Mouse (Mus musculus): Measurements from ENCODE around the gene Hist1h2bh. TPM values are rescaled to one million over a fixed set of nuclear protein-coding genes. Genes with fewer than 3 reads are reported as not detected.
"Not testable (repeated sequence)": the region's sequence is repeated elsewhere in the genome, so short reads cannot be mapped to it uniquely, and the experiment has no call there.

The Hist1h2bh gene
- polyA plus RNA-seq, 1 experiment = 1.7 TPM

GRCm38 (mm10) chr13:23576906-23577639 lies 33.9 kb upstream of the Hist1h2bh start:
- H3K4me1 ChIP-seq (ENCODE audit: control insufficient read depth, insufficient read depth, insufficient read length, low read length) = 0 out of 2 replicates have a peak, but pooled peaks cover 2% of the 10 kb centered on the region
- H3K4me3 ChIP-seq (ENCODE audit: insufficient read depth, low read depth, low read length) = no peak overlapping the region
- no peak overlapping the region for H3K27ac ChIP-seq (replicated peaks; ENCODE audit: low read depth, low read length)

DNA sequence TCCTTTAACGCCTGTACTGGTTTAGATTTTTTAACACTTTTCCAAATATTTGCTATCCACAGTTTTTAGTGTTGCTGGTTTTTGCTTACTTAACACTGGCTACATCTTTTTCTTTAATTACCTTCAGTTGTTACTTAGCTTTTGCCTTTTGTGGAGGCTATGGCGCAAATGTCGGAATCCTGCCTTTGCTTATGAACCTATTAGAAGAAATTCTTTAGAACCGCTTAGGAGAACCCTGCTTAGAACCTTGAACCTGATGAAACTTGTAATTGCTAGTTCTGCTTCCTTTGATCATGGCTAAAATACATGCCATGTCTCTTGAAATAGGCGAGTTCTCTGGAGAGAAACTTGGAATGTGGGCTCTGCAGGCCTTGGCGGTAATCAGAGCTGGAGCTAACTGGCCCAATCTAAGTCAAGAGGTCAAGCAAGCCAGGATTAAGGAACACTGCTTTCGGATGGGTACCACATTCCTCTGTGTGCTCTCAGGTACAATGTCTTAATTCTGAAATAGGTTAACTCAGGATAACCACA lies 33.2 kb upstream of the Hist1h2bh start:
- 0 out of 2 replicates have a peak, but pooled peaks cover 2% of the 10 kb centered on the region for H3K4me1 ChIP-seq (ENCODE audit: control insufficient read depth, insufficient read depth, insufficient read length, low read length)
- no peak overlapping the region for H3K27ac ChIP-seq (replicated peaks; ENCODE audit: low read depth, low read length)
- 0 out of 2 replicates have a peak overlapping the region, but pooled peaks have one; percentile 6 for H3K4me3 ChIP-seq (ENCODE audit: insufficient read depth, low read depth, low read length)

GRCm38 (mm10) chr13:23575864-23576313 lies 32.7 kb upstream of the Hist1h2bh start:
- H3K4me3 ChIP-seq (ENCODE audit: insufficient read depth, low read depth, low read length) = peak overlapping the region; percentile 59
- not testable (repeated sequence) for H3K4me1 ChIP-seq (ENCODE audit: control insufficient read depth, insufficient read depth, insufficient read length, low read length); H3K27ac ChIP-seq (replicated peaks; ENCODE audit: low read depth, low read length)

DNA sequence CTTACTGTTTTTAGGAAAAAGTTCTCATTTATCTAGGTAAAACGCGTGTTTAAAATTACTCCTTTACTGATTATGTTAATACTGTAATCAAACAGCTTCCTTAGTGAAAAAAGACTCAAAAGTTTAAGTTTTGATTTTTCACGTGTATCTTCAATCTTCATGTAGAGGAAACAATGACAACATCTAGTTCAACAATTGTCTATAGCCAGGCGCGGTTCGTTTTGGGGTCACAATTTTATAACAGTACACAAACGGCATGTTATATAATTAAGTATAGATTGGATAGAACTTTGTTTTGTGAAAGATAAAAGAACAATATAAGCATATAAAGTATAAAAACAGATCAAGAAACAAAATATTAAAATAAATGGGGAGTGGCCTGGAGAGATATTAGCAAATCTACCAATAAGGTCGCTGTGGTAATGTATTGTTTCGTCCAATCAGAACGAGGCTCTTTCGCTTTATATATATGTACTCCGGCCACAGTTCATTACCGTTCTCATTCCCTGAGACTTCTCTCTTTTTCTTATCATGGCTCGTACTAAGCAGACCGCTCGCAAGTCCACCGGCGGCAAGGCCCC lies 32.2 kb upstream of the Hist1h2bh start, which contains the start of gene Hist1h3d:
TSS of gene Hist1h3d (plus strand) at position 493 of the 581 bp plus-strand sequence.
- peak within 1 kb of the TSS; percentile 59 for H3K4me3 ChIP-seq (ENCODE audit: insufficient read depth, low read depth, low read length)
- no peak within 1 kb of the TSS for H3K27ac ChIP-seq (replicated peaks; ENCODE audit: low read depth, low read length)
- 0 out of 2 replicates have a peak, but pooled peaks cover 2% of the 10 kb centered on the region for H3K4me1 ChIP-seq (ENCODE audit: control insufficient read depth, insufficient read depth, insufficient read length, low read length)

DNA sequence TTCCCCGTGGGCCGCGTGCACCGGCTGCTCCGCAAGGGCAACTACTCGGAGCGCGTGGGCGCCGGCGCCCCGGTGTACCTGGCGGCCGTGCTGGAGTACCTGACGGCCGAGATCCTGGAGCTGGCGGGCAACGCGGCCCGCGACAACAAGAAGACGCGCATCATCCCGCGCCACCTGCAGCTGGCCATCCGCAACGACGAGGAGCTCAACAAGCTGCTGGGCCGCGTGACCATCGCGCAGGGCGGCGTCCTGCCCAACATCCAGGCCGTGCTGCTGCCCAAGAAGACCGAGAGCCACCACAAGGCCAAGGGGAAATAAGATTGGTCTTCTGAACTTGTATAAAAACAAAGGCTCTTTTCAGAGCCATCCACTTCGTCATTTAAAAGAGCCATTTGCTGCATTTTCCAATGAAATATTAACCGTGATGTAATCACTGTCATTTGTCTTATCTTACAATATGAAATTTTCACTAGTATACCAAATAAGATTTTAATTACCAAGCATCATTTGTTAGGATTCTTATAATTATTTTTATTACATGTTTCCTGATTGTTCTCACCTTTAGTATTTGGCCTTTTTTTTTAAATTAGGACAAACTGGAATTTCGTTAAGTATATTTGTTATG lies 31.5 kb upstream of the Hist1h2bh start:
- not testable (repeated sequence) for H3K27ac ChIP-seq (replicated peaks; ENCODE audit: low read depth, low read length); H3K4me1 ChIP-seq (ENCODE audit: control insufficient read depth, insufficient read depth, insufficient read length, low read length)
- H3K4me3 ChIP-seq (ENCODE audit: insufficient read depth, low read depth, low read length) = peak overlapping the region; percentile 28

- Histone ChIP-seq H3K4me3 (ENCODE audit: insufficient read depth, low read depth, low read length) (peak within 1 kb of the TSS; percentile 49), H3K27ac (replicated peaks; ENCODE audit: low read depth, low read length) (peak within 1 kb of the TSS; percentile 42; the same call in 1 of the 2 replicates)
- not testable (repeated sequence) for H3K4me1 ChIP-seq (ENCODE audit: control insufficient read depth, insufficient read depth, insufficient read length, low read length)
These were observed 30.8 kb upstream of the Hist1h2bh start, which contains the start of the genes Hist1h2bf and Hist1h2ad for GRCm38 (mm10) chr13:23573898-23574524. Hist1h2bf (minus strand) TSS chr13:23574196. Hist1h2ad (plus strand) TSS chr13:23574381.

GRCm38 (mm10) chr13:23573034-23573897 lies 30.1 kb upstream of the Hist1h2bh start:
- H3K4me3 ChIP-seq (ENCODE audit: insufficient read depth, low read depth, low read length) = peak overlapping the region; percentile 49
- not testable (repeated sequence) for H3K27ac ChIP-seq (replicated peaks; ENCODE audit: low read depth, low read length); H3K4me1 ChIP-seq (ENCODE audit: control insufficient read depth, insufficient read depth, insufficient read length, low read length)

- H3K4me3 ChIP-seq (ENCODE audit: insufficient read depth, low read depth, low read length) = no peak overlapping the region
- no peak overlapping the region for H3K27ac ChIP-seq (replicated peaks; ENCODE audit: low read depth, low read length)
- H3K4me1 ChIP-seq (ENCODE audit: control insufficient read depth, insufficient read depth, insufficient read length, low read length) = 0 out of 2 replicates have a peak, but pooled peaks cover 2% of the 10 kb centered on the region
These were observed 29.2 kb upstream of the Hist1h2bh start for GRCm38 (mm10) chr13:23572218-23573033.

- Histone ChIP-seq H3K4me3 (ENCODE audit: insufficient read depth, low read depth, low read length) (peak overlapping the region; percentile 59), H3K27ac (replicated peaks; ENCODE audit: low read depth, low read length) (0 out of 2 replicates have a peak overlapping the region, but pooled peaks have one; percentile 74)
- H3K4me1 ChIP-seq (ENCODE audit: control insufficient read depth, insufficient read depth, insufficient read length, low read length) = not testable (repeated sequence)
These were observed 28.5 kb upstream of the Hist1h2bh start for GRCm38 (mm10) chr13:23571504-23572217.

DNA sequence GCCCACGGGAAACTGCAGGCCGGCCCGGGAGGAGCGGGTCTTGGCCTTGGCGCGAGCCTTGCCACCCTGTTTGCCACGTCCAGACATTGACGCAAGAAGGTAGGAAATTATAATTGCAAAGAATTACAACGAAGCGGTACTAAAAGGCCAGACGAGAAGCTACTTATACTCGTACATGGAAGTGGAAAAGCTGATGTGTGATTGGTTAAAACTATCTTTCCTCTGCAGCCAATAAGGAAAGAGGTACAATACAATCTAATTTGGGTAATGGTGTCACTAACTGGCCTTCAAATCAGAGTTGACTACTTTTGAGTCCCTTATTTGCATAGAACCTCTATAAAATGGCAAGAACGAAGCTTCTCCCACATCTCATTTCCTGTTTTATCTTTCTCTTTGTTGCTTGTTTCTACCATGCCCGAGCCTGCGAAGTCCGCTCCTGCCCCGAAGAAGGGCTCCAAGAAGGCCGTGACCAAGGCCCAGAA lies 27.9 kb upstream of the Hist1h2bh start, which contains the start of the genes Hist1h2ae and Hist1h2bg:
TSS of gene Hist1h2ae (minus strand) at position 199 of the 482 bp plus-strand sequence.
TSS of gene Hist1h2bg (plus strand) at position 375 of the 482 bp plus-strand sequence.
- H3K4me3 ChIP-seq (ENCODE audit: insufficient read depth, low read depth, low read length) = peak within 1 kb of the TSS; percentile 61
- 0 out of 2 replicates have a peak, but pooled peaks cover 2% of the 10 kb centered on the region for H3K4me1 ChIP-seq (ENCODE audit: control insufficient read depth, insufficient read depth, insufficient read length, low read length)
- H3K27ac ChIP-seq (replicated peaks; ENCODE audit: low read depth, low read length) = peak within 1 kb of the TSS; percentile 74; the same call in 1 of the 2 replicates

DNA sequence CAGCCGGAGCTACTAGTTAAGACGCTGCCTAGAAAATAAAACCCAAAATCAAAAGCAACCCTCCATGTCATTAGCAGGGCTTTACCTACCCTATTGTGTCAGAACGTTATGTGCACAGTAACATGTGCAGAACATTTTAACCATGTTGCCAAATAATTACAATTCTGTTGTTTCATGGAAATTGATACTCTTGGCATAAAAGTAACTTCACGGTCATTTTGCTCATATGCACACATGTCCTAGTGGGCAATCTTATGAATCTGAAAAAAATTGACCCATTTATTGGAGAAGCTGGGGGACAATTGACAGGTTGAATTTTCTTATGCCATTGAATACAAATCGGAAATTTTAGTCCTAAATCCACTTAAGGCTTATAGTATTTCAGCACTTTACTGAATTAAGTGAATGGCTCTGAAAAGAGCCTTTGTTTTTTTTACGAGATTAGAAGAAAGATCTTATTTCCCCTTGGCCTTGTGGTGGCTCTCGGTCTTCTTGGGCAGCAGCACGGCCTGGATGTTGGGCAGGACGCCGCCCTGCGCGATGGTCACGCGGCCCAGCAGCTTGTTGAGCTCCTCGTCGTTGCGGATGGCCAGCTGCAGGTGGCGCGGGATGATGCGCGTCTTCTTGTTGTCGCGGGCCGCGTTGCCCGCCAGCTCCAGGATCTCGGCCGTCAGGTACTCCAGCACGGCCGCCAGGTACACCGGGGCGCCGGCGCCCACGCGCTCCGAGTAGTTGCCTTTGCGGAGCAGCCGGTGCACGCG lies 27.2 kb upstream of the Hist1h2bh start:
- not testable (repeated sequence) for H3K4me1 ChIP-seq (ENCODE audit: control insufficient read depth, insufficient read depth, insufficient read length, low read length)
- H3K4me3 ChIP-seq (ENCODE audit: insufficient read depth, low read depth, low read length) = peak overlapping the region; percentile 61
- H3K27ac ChIP-seq (replicated peaks; ENCODE audit: low read depth, low read length) = peak overlapping the region; percentile 46; the same call in 1 of the 2 replicates

GRCm38 (mm10) chr13:23564482-23564881 lies 21.3 kb upstream of the Hist1h2bh start:
- no peak overlapping the region for H3K27ac ChIP-seq (replicated peaks; ENCODE audit: low read depth, low read length)
- no peak overlapping the region for H3K4me3 ChIP-seq (ENCODE audit: insufficient read depth, low read depth, low read length)
- no peaks in the 10 kb centered on the region for H3K4me1 ChIP-seq (ENCODE audit: control insufficient read depth, insufficient read depth, insufficient read length, low read length)
